Mouse (Mus musculus) MEL (cell line): ENCODE results near the gene Rccd1.

ENCODE experiments used
- CHD1 ChIP-seq: IDR thresholded peaks from 2 replicates; pipeline ENCODE4 v1.6.1; 2012; ENCODE audit warnings: low read depth, mild to moderate bottlenecking, inconsistent platforms, low read length, improper control_type of control experiment
- CTCF ChIP-seq, 3 experiments: IDR thresholded peaks in 2 of 3; conservative IDR thresholded peaks in 1 of 3; 2 replicates each; pipeline ENCODE4 v1.5.1; 2011 to 2012; ENCODE audit warnings: low read length in 3 of 3, low read depth in 2 of 3, mild to moderate bottlenecking in 2 of 3, improper control_type of control experiment in 1 of 3, inconsistent platforms in 1 of 3, mixed read lengths in 1 of 3, moderate library complexity in 1 of 3; ENCODE audit not compliant: control insufficient read depth in 1 of 3, insufficient read depth in 1 of 3, poor library complexity in 1 of 3, severe bottlenecking in 1 of 3
- TAL1 ChIP-seq: IDR thresholded peaks from 2 replicates; pipeline ENCODE4 v1.6.1; 2012; ENCODE audit warnings: mild to moderate bottlenecking, inconsistent platforms, low read length, moderate library complexity, mixed read lengths

- TF ChIP-seq CHD1, result no peak
- no peak for TF ChIP-seq TAL1
- TF ChIP-seq CTCF (IDR thresholded peaks at IDR 0.05 in 2 of 3, conservative IDR thresholded peaks at IDR 0.05 in 1 of 3; ENCODE audit: control insufficient read depth in 1 of 3, insufficient read depth in 1 of 3, low read depth in 2 of 3, low read length in 3 of 3, poor library complexity in 1 of 3, severe bottlenecking in 1 of 3), result no peak
These were observed 48.4 kb upstream of the Rccd1 start for GRCm38 (mm10) chr7:80372667-80373066.
